Mouse (Mus musculus) heart, postnatal 4 days (tissue): ENCODE results near the gene Eef1akmt2. TPM values are rescaled to one million over a fixed set of nuclear protein-coding genes. Genes with fewer than 3 reads are reported as not detected.

Experiments used
- DNase-seq: peaks from one replicate; pipeline ENCODE4 v3.0.0; 2021
- total RNA-seq, 2 experiments: library from RNA; stranded (reverse); gene quantifications; 2 replicates each; pipeline ENCODE4 v1.2.3; 2021

Gene Eef1akmt2
- total RNA-seq, 2 experiments from 2014 or later = 17.3 to 19.7 TPM

- peak; percentile 96 for DNase-seq
Observed at GRCm38 (mm10) chr7:132810879-132811278, 41.6 kb downstream of the Eef1akmt2 start.

- DNase-seq = peak; percentile 66
Observed at GRCm38 (mm10) chr7:132810368-132810767, 42.1 kb downstream of the Eef1akmt2 start.

- no peak for DNase-seq
Observed at GRCm38 (mm10) chr7:132809721-132810120, 42.8 kb downstream of the Eef1akmt2 start.

GRCm38 (mm10) chr7:132808841-132809682, 43.4 kb downstream of the Eef1akmt2 start:
- no peak for DNase-seq

- no peak for DNase-seq
Observed at GRCm38 (mm10) chr7:132808051-132808796, 44.2 kb downstream of the Eef1akmt2 start.

GRCm38 (mm10) chr7:132806926-132807857, 45.3 kb downstream of the Eef1akmt2 start:
- DNase-seq = no peak

- peak; percentile 72 for DNase-seq
Observed at GRCm38 (mm10) chr7:132806286-132806685, 46.2 kb downstream of the Eef1akmt2 start.

- DNase-seq = no peak
Observed at GRCm38 (mm10) chr7:132804951-132805350, 47.5 kb downstream of the Eef1akmt2 start.

- peak; percentile 55 for DNase-seq
Observed at GRCm38 (mm10) chr7:132804461-132804860, 48.0 kb downstream of the Eef1akmt2 start.

GRCm38 (mm10) chr7:132803962-132804361, 48.5 kb downstream of the Eef1akmt2 start:
- peak; percentile 47 for DNase-seq

- DNase-seq = no peak
Observed at GRCm38 (mm10) chr7:132803336-132803735, 49.1 kb downstream of the Eef1akmt2 start.

- DNase-seq = no peak
Observed at GRCm38 (mm10) chr7:132802691-132803090, 49.8 kb downstream of the Eef1akmt2 start.

GRCm38 (mm10) chr7:132802066-132802465, 50.4 kb downstream of the Eef1akmt2 start:
- no peak for DNase-seq

GRCm38 (mm10) chr7:132801509-132801908, 51.0 kb downstream of the Eef1akmt2 start:
- DNase-seq = no peak

- no peak for DNase-seq
Observed at GRCm38 (mm10) chr7:132800868-132801267, 51.6 kb downstream of the Eef1akmt2 start.

- DNase-seq = peak; percentile 34
Observed at GRCm38 (mm10) chr7:132799119-132800016, 53.1 kb downstream of the Eef1akmt2 start.

- no peak for DNase-seq
Observed at GRCm38 (mm10) chr7:132795141-132795540, 57.3 kb downstream of the Eef1akmt2 start.

- no peak for DNase-seq
Observed at GRCm38 (mm10) chr7:132793467-132793866, 59.0 kb downstream of the Eef1akmt2 start.

- no peak for DNase-seq
Observed at GRCm38 (mm10) chr7:132790447-132791219, 61.8 kb downstream of the Eef1akmt2 start.

GRCm38 (mm10) chr7:132788826-132789225, 63.6 kb downstream of the Eef1akmt2 start:
- no peak for DNase-seq
